Mouse (Mus musculus): ENCODE results near the gene AA986860.

Gene AA986860

GRCm38 (mm10) chr1:130775691-130776331, 44.0 kb downstream of the AA986860 start:
- no peak for DNase-seq (ENCODE audit: low spot score in 2 of 2)

- DNase-seq (ENCODE audit: low spot score in 2 of 2): no peak
These were observed 44.9 kb downstream of the AA986860 start for GRCm38 (mm10) chr1:130776645-130777044.

GRCm38 (mm10) chr1:130779867-130780266, 48.1 kb downstream of the AA986860 start:
- no peak for DNase-seq (ENCODE audit: low spot score in 2 of 2)

GRCm38 (mm10) chr1:130784054-130784453, 52.3 kb downstream of the AA986860 start:
- peak in 1 of 2 experiments; percentile 24 for DNase-seq (ENCODE audit: low spot score in 2 of 2)

GRCm38 (mm10) chr1:130787001-130787400, 55.2 kb downstream of the AA986860 start:
- DNase-seq (ENCODE audit: low spot score in 2 of 2): no peak

DNA sequence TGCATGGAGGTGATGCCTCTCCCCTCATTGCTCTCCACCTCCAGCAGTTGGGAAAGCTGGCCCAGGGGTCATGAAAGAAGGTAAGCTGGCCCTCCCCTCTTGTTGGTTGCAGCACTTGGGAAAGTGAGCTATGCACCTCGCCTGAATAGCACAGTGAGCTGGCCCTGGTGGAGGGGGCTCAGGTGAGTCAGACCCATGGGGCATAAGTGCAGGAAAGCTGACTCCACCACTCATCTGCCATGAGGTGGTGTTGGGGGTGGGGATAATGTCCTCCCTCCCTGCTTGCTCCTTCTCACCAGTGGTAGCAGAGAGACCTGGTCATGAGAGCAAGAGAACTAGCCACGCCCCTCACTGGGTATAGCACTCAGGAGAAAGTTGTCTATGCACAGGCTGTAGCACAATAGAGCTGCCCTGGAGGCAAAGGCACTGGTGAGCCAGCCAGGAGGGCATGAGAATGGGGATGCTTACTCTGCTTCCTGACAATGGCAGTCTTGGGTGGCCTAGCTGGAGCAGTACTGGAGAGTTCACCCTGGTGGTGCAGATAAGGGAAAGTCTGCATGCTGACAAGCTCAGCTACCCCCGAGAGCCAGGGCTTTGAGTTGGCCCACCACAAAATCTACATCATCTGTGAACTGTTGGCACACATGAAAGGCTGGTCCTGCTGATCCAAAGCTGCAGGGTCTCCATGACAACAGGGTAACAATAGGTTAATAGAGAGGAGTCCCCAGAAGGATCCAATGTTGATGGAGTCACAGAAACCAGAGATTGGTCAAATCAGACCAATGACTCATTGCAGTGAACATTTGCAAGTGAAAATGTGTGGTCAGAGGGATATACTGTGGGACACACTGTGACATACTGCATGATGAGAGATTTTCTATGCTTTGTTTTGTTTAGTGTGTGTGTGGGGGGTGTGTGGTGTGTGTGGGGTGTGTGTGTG, 58.0 kb downstream of the AA986860 start:
- DNase-seq (ENCODE audit: low spot score in 2 of 2): no peak

All from left cerebral cortex, adult 9 months (tissue).